Mouse (Mus musculus): Measurements from ENCODE around the gene Sult1e1. TPM values are rescaled to one million over a fixed set of nuclear protein-coding genes. Genes with fewer than 3 reads are reported as not detected.

Gene Sult1e1
- polyA plus RNA-seq, 1 experiment, result 1.5 TPM

DNA sequence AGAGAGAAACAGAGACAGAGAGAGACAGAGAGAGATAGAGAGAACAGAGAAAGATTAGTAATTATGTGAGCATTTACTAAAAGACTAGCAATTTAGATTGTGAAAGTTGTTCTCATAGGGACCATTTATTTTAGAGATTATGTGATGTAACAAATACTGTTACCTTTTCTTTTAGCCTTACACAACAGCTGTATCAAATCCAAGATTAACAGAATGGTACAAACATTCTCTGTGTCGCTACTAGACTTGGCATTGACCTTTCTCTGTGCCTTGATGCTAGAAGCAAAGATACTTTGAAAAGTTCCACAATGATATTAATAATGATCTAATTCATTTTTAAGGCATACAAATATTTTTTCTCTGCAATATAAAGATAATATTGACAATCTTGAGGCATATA, 11.0 kb downstream of the Sult1e1 start:
- Histone ChIP-seq H3K36me3 (ENCODE audit: control insufficient read depth, insufficient read depth, low read length) (no peaks in the 10 kb centered on the region), H3K4me1 (ENCODE audit: control insufficient read depth, insufficient read depth, low read length) (no peaks in the 10 kb centered on the region), H3K27ac (ENCODE audit: control insufficient read depth, insufficient read depth, low read depth, low read length) (no peak overlapping the region), H3K4me3 (ENCODE audit: control insufficient read depth, low read depth, low read length) (no peak overlapping the region), H3K27me3 (ENCODE audit: control insufficient read depth, insufficient read depth, low read length) (no peaks in the 10 kb centered on the region)
- no peak for TF ChIP-seq POLR2A (IDR thresholded peaks at IDR 0.05; ENCODE audit: control insufficient read depth, low read depth, low read length)

DNA sequence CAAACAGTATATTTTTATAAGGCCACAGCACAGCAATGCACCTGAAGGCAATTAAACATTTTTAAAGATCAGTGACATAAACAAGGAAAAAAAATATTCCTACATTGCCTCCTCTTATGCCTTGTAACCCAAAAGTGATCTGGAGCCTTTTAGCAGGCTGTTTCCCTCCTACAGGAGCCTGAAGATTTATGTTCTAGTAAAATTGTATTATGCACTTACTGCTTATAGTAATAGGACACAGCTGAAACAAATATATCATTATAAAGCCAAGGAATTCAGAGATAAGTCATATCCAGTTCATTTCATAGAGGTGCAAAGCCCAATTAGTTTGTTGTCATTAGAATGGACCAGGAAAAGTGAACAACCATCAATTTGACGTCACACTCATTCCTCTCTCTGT, 17.2 kb downstream of the Sult1e1 start:
- no peaks in the 10 kb centered on the region for H3K36me3 ChIP-seq (ENCODE audit: control insufficient read depth, insufficient read depth, low read length)
- no peak overlapping the region for H3K27ac ChIP-seq (ENCODE audit: control insufficient read depth, insufficient read depth, low read depth, low read length)
- H3K4me3 ChIP-seq (ENCODE audit: control insufficient read depth, low read depth, low read length), result no peak overlapping the region
- no peaks in the 10 kb centered on the region for H3K27me3 ChIP-seq (ENCODE audit: control insufficient read depth, insufficient read depth, low read length)
- H3K4me1 ChIP-seq (ENCODE audit: control insufficient read depth, insufficient read depth, low read length), result no peaks in the 10 kb centered on the region
- TF ChIP-seq POLR2A (IDR thresholded peaks at IDR 0.05; ENCODE audit: control insufficient read depth, low read depth, low read length) (no peak), CTCF (IDR thresholded peaks at IDR 0.05; ENCODE audit: control insufficient read depth, insufficient read depth, insufficient replicate concordance, low read depth, low read length) (no peak)

DNA sequence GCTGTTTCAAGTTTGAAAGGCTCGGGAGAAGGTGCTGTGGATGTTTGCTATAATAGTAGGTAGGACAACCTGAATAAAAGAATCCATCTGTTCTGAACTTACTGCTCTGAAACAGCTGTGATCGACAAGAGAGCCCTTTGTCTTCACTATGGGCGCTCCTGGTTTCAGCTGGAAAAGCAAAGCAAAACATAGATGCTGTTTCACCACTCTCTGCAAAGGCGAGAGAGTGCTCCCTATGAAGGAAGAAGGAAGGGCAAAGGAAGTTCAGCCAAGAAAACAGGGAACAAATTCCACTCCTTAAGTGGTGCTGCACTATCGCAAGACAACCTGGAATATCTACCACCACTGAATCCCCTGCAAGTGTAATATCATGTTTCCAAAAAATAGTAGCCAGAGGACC, 17.9 kb downstream of the Sult1e1 start:
- Histone ChIP-seq H3K4me3 (ENCODE audit: control insufficient read depth, low read depth, low read length) (no peak overlapping the region), H3K4me1 (ENCODE audit: control insufficient read depth, insufficient read depth, low read length) (no peaks in the 10 kb centered on the region), H3K27me3 (ENCODE audit: control insufficient read depth, insufficient read depth, low read length) (no peaks in the 10 kb centered on the region), H3K27ac (ENCODE audit: control insufficient read depth, insufficient read depth, low read depth, low read length) (no peak overlapping the region), H3K36me3 (ENCODE audit: control insufficient read depth, insufficient read depth, low read length) (no peaks in the 10 kb centered on the region)
- TF ChIP-seq CTCF (IDR thresholded peaks at IDR 0.05; ENCODE audit: control insufficient read depth, insufficient read depth, insufficient replicate concordance, low read depth, low read length), result no peak
- no peak for TF ChIP-seq POLR2A (IDR thresholded peaks at IDR 0.05; ENCODE audit: control insufficient read depth, low read depth, low read length)

DNA sequence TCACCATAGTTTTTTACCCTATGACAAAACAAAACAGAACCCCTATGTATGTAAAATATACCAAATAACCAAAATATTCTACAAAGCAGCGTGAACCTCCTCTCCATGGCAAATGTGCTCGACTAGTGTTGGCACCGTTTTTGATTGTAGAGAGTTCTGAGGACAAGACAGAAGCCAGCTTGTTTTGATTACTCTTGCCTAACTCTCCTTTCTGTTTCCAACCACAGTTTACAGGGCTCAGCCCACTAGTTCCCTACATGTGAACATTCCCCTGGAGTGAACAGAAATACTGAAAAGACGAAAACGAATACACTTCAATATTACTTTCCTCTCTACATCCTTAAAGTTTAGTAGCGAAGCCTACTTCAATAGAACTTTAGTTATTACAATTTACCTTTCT, 18.6 kb downstream of the Sult1e1 start:
- Histone ChIP-seq H3K4me1 (ENCODE audit: control insufficient read depth, insufficient read depth, low read length) (no peaks in the 10 kb centered on the region), H3K36me3 (ENCODE audit: control insufficient read depth, insufficient read depth, low read length) (no peaks in the 10 kb centered on the region), H3K27ac (ENCODE audit: control insufficient read depth, insufficient read depth, low read depth, low read length) (no peak overlapping the region), H3K27me3 (ENCODE audit: control insufficient read depth, insufficient read depth, low read length) (no peaks in the 10 kb centered on the region), H3K4me3 (ENCODE audit: control insufficient read depth, low read depth, low read length) (no peak overlapping the region)
- TF ChIP-seq POLR2A (IDR thresholded peaks at IDR 0.05; ENCODE audit: control insufficient read depth, low read depth, low read length), result no peak
- TF ChIP-seq CTCF (IDR thresholded peaks at IDR 0.05; ENCODE audit: control insufficient read depth, insufficient read depth, insufficient replicate concordance, low read depth, low read length), result no peak

DNA sequence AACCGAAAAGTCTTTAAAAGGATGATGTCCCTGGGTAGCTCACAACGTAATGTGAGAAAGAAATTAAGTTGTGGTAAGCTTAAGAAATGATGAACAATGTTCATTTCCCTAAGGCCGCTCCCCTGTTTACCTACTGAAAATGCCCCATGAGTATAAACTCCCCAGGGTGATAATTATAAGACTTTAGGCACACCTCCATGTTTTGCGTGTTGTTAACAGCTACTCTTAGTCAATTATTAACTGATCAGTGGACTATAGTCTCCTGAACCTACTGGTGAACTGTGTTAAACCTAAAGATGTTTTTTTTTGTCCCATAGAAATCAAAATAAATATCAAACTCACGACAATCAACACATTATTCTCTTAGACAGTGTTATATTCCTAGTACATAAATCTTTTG, 22.5 kb downstream of the Sult1e1 start, which contains the start of gene Sult1d1:
Sult1d1 (minus strand) TSS at position 183 of the 400 bp plus-strand sequence.
- Histone ChIP-seq H3K27me3 (ENCODE audit: control insufficient read depth, insufficient read depth, low read length) (no peaks in the 10 kb centered on the region), H3K27ac (ENCODE audit: control insufficient read depth, insufficient read depth, low read depth, low read length) (no peak within 1 kb of the TSS), H3K4me1 (ENCODE audit: control insufficient read depth, insufficient read depth, low read length) (no peaks in the 10 kb centered on the region), H3K36me3 (ENCODE audit: control insufficient read depth, insufficient read depth, low read length) (no peaks in the 10 kb centered on the region), H3K4me3 (ENCODE audit: control insufficient read depth, low read depth, low read length) (no peak within 1 kb of the TSS)
- no peak for TF ChIP-seq POLR2A (IDR thresholded peaks at IDR 0.05; ENCODE audit: control insufficient read depth, low read depth, low read length)
- TF ChIP-seq CTCF (IDR thresholded peaks at IDR 0.05; ENCODE audit: control insufficient read depth, insufficient read depth, insufficient replicate concordance, low read depth, low read length), result no peak

DNA sequence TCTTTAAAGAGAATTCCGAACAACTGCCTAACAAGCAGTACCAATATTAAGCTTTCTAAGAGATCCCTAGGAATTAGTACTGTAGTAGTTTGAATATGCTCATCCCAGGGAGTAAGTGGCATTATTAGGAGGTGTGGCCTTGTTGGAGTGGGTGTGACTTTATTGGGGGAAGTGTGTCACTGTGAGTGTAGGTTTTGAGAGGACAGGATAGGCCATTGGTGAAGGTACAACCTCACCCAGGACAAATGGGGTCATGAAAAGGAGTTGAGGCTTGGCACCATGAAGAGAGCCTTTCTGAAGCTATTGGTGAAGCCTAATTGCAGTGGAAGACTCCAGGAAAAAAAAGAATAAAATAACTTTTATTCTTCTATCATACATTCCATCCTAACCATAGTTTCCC, 24.1 kb downstream of the Sult1e1 start:
- H3K4me1 ChIP-seq (ENCODE audit: control insufficient read depth, insufficient read depth, low read length), result no peaks in the 10 kb centered on the region
- no peak overlapping the region for H3K27ac ChIP-seq (ENCODE audit: control insufficient read depth, insufficient read depth, low read depth, low read length)
- no peaks in the 10 kb centered on the region for H3K36me3 ChIP-seq (ENCODE audit: control insufficient read depth, insufficient read depth, low read length)
- TF ChIP-seq POLR2A (IDR thresholded peaks at IDR 0.05; ENCODE audit: control insufficient read depth, low read depth, low read length) (no peak), CTCF (IDR thresholded peaks at IDR 0.05; ENCODE audit: control insufficient read depth, insufficient read depth, insufficient replicate concordance, low read depth, low read length) (no peak)
- no peak overlapping the region for H3K4me3 ChIP-seq (ENCODE audit: control insufficient read depth, low read depth, low read length)
- no peaks in the 10 kb centered on the region for H3K27me3 ChIP-seq (ENCODE audit: control insufficient read depth, insufficient read depth, low read length)

DNA sequence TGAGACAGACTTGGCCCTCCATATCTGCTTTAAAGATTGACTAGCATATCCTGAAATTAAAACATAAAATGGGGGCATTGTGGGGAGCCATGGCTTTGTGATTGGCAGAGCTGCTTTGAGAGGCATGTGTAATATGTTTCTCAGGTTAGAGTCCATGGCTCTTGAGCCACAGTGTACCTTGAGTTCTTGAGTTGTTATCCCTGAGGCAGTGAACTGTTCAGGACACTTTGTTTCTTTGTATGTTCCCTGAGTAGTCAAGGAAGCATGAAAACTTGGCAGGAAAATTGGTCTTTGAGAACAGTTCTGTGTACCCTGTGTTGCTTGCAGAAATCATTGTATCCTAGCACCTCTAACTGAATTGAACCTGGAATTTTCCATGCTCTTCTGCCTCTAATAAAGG, 28.4 kb downstream of the Sult1e1 start:
- Histone ChIP-seq H3K36me3 (ENCODE audit: control insufficient read depth, insufficient read depth, low read length) (no peaks in the 10 kb centered on the region), H3K4me3 (ENCODE audit: control insufficient read depth, low read depth, low read length) (no peak overlapping the region), H3K27me3 (ENCODE audit: control insufficient read depth, insufficient read depth, low read length) (no peaks in the 10 kb centered on the region), H3K4me1 (ENCODE audit: control insufficient read depth, insufficient read depth, low read length) (no peaks in the 10 kb centered on the region), H3K27ac (ENCODE audit: control insufficient read depth, insufficient read depth, low read depth, low read length) (no peak overlapping the region)
- TF ChIP-seq CTCF (IDR thresholded peaks at IDR 0.05; ENCODE audit: control insufficient read depth, insufficient read depth, insufficient replicate concordance, low read depth, low read length) (no peak), POLR2A (IDR thresholded peaks at IDR 0.05; ENCODE audit: control insufficient read depth, low read depth, low read length) (no peak)

DNA sequence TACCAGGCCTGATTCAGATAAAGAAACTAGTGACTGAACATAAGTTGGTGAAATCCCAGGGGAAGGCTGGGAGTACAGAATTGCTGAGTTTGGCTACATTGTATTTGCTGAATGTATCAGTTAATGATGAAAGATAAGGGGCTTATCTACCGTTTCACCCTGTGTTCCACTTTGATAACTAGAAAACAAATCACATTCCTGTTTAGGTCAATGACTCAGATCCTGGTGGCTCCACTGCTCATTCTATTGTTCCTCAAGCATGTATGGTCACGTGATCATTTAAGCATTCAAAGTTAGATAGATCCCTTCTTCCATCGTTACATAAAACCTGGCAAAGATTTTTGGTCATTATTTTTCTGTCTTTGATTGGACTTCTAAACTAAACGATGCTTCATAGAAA, 28.9 kb downstream of the Sult1e1 start:
- no peaks in the 10 kb centered on the region for H3K36me3 ChIP-seq (ENCODE audit: control insufficient read depth, insufficient read depth, low read length)
- no peaks in the 10 kb centered on the region for H3K27me3 ChIP-seq (ENCODE audit: control insufficient read depth, insufficient read depth, low read length)
- no peaks in the 10 kb centered on the region for H3K4me1 ChIP-seq (ENCODE audit: control insufficient read depth, insufficient read depth, low read length)
- H3K4me3 ChIP-seq (ENCODE audit: control insufficient read depth, low read depth, low read length), result no peak overlapping the region
- H3K27ac ChIP-seq (ENCODE audit: control insufficient read depth, insufficient read depth, low read depth, low read length), result no peak overlapping the region
- TF ChIP-seq CTCF (IDR thresholded peaks at IDR 0.05; ENCODE audit: control insufficient read depth, insufficient read depth, insufficient replicate concordance, low read depth, low read length) (no peak), POLR2A (IDR thresholded peaks at IDR 0.05; ENCODE audit: control insufficient read depth, low read depth, low read length) (no peak)

Data from testis, adult 2 months (tissue).